Mouse (Mus musculus) erythroblast, embryonic 14.5 days (primary cell): ENCODE data around the gene Ugcg.

Experiments used
- GATA1 ChIP-seq: IDR thresholded peaks from 2 replicates; pipeline ENCODE4 v1.6.1; 2012; ENCODE audit warnings: low read length, inconsistent platforms, mixed read lengths
- TAL1 ChIP-seq: IDR thresholded peaks from 3 replicates; pipeline ENCODE4 v1.6.1; 2012; ENCODE audit warnings: low read length, inconsistent platforms, mixed read lengths

DNA sequence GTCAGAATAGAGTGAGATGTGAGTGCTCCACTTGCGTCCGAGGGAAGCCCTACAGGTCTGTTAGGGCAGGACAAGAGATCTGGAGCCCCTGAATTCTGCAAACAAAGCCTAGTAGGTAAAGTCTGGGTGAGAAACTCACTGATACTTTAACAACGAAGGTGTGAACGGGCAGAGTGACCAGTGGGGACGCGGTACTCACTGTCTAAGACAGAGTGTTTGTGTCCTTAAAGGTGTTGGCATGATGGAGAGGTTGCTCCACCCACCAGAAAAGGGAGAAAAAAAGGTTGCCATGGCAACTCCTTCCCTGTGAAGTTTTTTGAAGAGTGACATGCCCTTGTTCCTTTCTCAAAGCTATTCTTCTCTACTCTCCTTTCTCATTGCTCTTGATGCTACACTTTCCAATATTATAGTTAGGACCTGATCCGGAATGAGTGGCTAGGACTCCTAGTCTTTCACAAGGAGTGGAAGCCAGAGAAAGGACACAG, 75.6 kb downstream of the Ugcg start:
- TF ChIP-seq GATA1 (no peak), TAL1 (no peak)
